Mouse (Mus musculus): ENCODE data around the gene Ccs. TPM values are rescaled to one million over a fixed set of nuclear protein-coding genes. Genes with fewer than 3 reads are reported as not detected.

Ccs gene
- polyA plus RNA-seq, 1 experiment from 2014 or later = 44.9 TPM

DNA sequence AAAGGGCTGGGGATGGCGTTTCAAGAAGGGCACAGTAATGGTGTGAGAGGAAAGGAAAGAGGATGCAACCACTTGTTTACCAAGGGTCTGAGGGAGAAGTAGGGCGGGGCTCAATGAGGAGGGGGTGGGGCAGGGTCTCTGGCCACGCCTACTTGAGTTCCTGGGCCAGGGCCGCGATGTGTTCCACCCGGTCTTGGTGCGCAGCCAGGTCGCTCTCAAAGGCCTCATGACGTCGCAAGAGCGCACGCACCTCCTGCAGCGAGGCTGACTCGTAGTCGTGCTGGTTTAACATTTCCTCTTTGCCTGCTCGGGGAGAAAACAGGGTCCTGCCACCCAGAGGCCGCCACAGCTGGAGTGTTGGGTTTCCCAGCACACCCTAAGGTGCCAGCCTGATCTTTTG lies 26.0 kb upstream of the Ccs start:
- peak; percentile 14 for DNase-seq (ENCODE audit: low spot score)

DNA sequence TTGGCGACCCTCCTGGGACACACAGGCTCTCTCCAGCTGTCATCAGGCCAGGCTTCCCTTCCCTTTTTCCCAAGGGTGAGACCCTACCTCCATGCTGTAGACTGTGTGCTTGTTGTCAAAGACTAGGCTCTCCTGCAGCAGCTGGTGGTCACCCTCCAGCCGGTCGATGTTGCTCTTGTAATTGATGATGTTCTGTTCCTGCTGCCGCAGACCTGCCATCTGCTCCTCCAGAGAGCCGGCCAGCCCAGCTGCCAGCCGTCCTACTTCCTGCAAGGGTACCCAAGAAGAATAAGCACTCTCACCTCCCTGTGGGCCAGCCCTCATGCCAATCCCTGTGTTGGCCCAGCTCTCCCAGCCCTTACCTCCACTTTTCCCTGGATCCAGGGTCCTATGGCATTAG lies 23.9 kb upstream of the Ccs start:
- DNase-seq (ENCODE audit: low spot score) (no peak), ATAC-seq (replicated peaks; ENCODE audit: insufficient number of reproducible peaks, low FRiP score, low TSS enrichment, low read depth) (no peak; the same call in 1 of the 2 replicates)

More for the DNA sequence above, 26.0 kb upstream of the Ccs start:
- Histone ChIP-seq H3K9ac (replicated peaks; ENCODE audit: low read length) (no peak overlapping the region), H3K36me3 (replicated peaks; ENCODE audit: control insufficient read depth, insufficient read depth, low read depth, low read length) (no peaks in the 10 kb centered on the region), H3K27me3 (ENCODE audit: control insufficient read depth, insufficient read depth, low read length) (no peaks in the 10 kb centered on the region; the same call in 1 of the 2 replicates), H3K27ac (replicated peaks; ENCODE audit: low read depth, low read length) (no peak overlapping the region), H3K9me3 (replicated peaks; ENCODE audit: control insufficient read depth, low read length) (no peaks in the 10 kb centered on the region), H3K4me2 (ENCODE audit: low read depth, low read length) (peak overlapping the region; percentile 3; the same call in 1 of the 2 replicates), H3K4me1 (ENCODE audit: control insufficient read depth, insufficient read depth, low read length) (no peaks in the 10 kb centered on the region), H3K4me3 (ENCODE audit: low read depth, low read length) (no peak overlapping the region)
- no peak for ATAC-seq (replicated peaks; ENCODE audit: insufficient number of reproducible peaks, low FRiP score, low TSS enrichment, low read depth)
- 7% methylated on average over 16 of the region's 17 CpGs for WGBS

DNA sequence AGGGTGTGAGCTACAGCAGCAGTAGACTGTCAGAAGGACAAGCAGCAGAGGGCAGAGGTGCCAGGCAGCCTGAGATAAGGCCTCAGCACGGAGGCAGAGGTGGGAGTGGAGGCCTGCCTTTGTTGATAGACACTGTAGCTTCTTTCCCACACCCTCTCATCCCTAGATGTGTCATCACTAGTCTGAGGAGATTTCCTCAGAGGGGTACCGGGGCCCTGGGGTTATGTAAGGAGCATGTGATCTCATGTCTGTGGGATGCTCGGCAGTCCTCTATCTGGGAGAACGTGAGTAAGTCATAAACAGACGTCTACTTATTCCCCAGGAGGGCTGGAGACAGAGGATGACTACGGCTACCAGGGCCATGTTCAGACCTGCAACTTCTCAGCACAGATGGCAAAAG lies 19.9 kb upstream of the Ccs start:
- Histone ChIP-seq H3K9me3 (replicated peaks; ENCODE audit: control insufficient read depth, low read length) (no peaks in the 10 kb centered on the region), H3K4me2 (ENCODE audit: low read depth, low read length) (no peak overlapping the region), H3K27me3 (ENCODE audit: control insufficient read depth, insufficient read depth, low read length) (no peaks in the 10 kb centered on the region), H3K27ac (replicated peaks; ENCODE audit: low read depth, low read length) (no peak overlapping the region), H3K4me3 (ENCODE audit: low read depth, low read length) (no peak overlapping the region), H3K4me1 (ENCODE audit: control insufficient read depth, insufficient read depth, low read length) (no peaks in the 10 kb centered on the region), H3K9ac (replicated peaks; ENCODE audit: low read length) (no peak overlapping the region), H3K36me3 (replicated peaks; ENCODE audit: control insufficient read depth, insufficient read depth, low read depth, low read length) (no peaks in the 10 kb centered on the region)
- no peak for DNase-seq (ENCODE audit: low spot score)
- 80% methylated on average over 6 of the region's 6 CpGs for WGBS
- no peak for ATAC-seq (replicated peaks; ENCODE audit: insufficient number of reproducible peaks, low FRiP score, low TSS enrichment, low read depth)

More for the DNA sequence above, 23.9 kb upstream of the Ccs start:
- Histone ChIP-seq H3K4me1 (ENCODE audit: control insufficient read depth, insufficient read depth, low read length) (no peaks in the 10 kb centered on the region), H3K27me3 (ENCODE audit: control insufficient read depth, insufficient read depth, low read length) (no peaks in the 10 kb centered on the region; the same call in 1 of the 2 replicates), H3K4me2 (ENCODE audit: low read depth, low read length) (no peak overlapping the region), H3K36me3 (replicated peaks; ENCODE audit: control insufficient read depth, insufficient read depth, low read depth, low read length) (no peaks in the 10 kb centered on the region), H3K4me3 (ENCODE audit: low read depth, low read length) (no peak overlapping the region), H3K9ac (replicated peaks; ENCODE audit: low read length) (no peak overlapping the region), H3K9me3 (replicated peaks; ENCODE audit: control insufficient read depth, low read length) (no peaks in the 10 kb centered on the region), H3K27ac (replicated peaks; ENCODE audit: low read depth, low read length) (no peak overlapping the region)
- 84% methylated on average over 6 of the region's 6 CpGs for WGBS

DNA sequence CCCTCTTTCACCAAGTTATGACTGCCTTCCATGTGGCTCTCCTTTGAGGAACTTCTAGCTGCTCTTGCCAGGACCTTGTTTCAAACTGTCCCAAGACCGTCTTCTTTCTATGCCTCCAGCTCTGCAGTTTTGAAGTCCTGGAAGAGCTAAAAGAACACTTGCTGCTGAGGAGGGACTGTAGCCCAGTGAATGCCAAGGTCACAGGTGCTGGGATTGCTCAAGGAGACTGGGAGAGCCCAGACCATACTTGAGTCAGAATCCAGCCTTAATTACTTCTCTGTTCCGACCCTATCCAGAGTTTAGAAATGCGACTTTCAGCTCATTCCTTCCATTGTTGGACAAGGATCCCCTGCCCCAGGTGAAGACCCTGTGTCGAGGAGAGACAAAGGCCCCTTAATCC lies 16.8 kb upstream of the Ccs start:
- WGBS = 66% methylated on average over 4 of the region's 4 CpGs
- no peak overlapping the region; the same call in 1 of the 2 replicates for H3K4me2 ChIP-seq (ENCODE audit: low read depth, low read length)
- no peak overlapping the region for H3K27ac ChIP-seq (replicated peaks; ENCODE audit: low read depth, low read length)
- no peaks in the 10 kb centered on the region for H3K36me3 ChIP-seq (replicated peaks; ENCODE audit: control insufficient read depth, insufficient read depth, low read depth, low read length)
- no peaks in the 10 kb centered on the region for H3K4me1 ChIP-seq (ENCODE audit: control insufficient read depth, insufficient read depth, low read length)
- H3K9me3 ChIP-seq (replicated peaks; ENCODE audit: control insufficient read depth, low read length) = no peaks in the 10 kb centered on the region
- H3K4me3 ChIP-seq (ENCODE audit: low read depth, low read length) = no peak overlapping the region
- ATAC-seq (replicated peaks; ENCODE audit: insufficient number of reproducible peaks, low FRiP score, low TSS enrichment, low read depth) (no peak), DNase-seq (ENCODE audit: low spot score) (no peak)
- no peaks in the 10 kb centered on the region for H3K27me3 ChIP-seq (ENCODE audit: control insufficient read depth, insufficient read depth, low read length)
- H3K9ac ChIP-seq (replicated peaks; ENCODE audit: low read length) = no peak overlapping the region

DNA sequence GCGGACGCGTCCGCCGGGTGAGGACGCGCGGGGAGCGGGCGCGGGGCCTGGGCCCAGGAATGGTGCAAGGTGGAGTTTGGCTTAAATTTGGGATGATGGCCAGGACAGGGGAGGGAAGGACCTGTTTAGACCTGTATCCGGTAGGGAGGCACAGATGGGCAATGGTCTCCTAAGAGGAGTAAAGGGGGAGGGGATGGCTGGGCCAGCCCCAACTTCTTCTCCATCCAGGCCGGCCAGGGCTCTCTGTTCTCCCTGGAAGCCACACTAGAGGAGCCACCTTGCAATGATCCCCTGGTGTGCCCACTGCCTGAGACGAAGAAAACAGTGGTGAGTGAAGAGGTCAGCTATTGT lies 16.3 kb upstream of the Ccs start:
- ATAC-seq (replicated peaks; ENCODE audit: insufficient number of reproducible peaks, low FRiP score, low TSS enrichment, low read depth) = peak; percentile 55; the same call in 1 of the 2 replicates
- no peak overlapping the region for H3K27ac ChIP-seq (replicated peaks; ENCODE audit: low read depth, low read length)
- H3K9ac ChIP-seq (replicated peaks; ENCODE audit: low read length) = peak overlapping the region; percentile 59
- WGBS = 3% methylated on average over 14 of the region's 14 CpGs
- DNase-seq (ENCODE audit: low spot score) = no peak
- peak overlapping the region; percentile 53 for H3K4me3 ChIP-seq (ENCODE audit: low read depth, low read length)
- H3K27me3 ChIP-seq (ENCODE audit: control insufficient read depth, insufficient read depth, low read length) = no peaks in the 10 kb centered on the region
- H3K4me1 ChIP-seq (ENCODE audit: control insufficient read depth, insufficient read depth, low read length) = no peaks in the 10 kb centered on the region
- peak overlapping the region; percentile 89 for H3K4me2 ChIP-seq (ENCODE audit: low read depth, low read length)
- H3K36me3 ChIP-seq (replicated peaks; ENCODE audit: control insufficient read depth, insufficient read depth, low read depth, low read length) = no peaks in the 10 kb centered on the region
- no peaks in the 10 kb centered on the region for H3K9me3 ChIP-seq (replicated peaks; ENCODE audit: control insufficient read depth, low read length)

DNA sequence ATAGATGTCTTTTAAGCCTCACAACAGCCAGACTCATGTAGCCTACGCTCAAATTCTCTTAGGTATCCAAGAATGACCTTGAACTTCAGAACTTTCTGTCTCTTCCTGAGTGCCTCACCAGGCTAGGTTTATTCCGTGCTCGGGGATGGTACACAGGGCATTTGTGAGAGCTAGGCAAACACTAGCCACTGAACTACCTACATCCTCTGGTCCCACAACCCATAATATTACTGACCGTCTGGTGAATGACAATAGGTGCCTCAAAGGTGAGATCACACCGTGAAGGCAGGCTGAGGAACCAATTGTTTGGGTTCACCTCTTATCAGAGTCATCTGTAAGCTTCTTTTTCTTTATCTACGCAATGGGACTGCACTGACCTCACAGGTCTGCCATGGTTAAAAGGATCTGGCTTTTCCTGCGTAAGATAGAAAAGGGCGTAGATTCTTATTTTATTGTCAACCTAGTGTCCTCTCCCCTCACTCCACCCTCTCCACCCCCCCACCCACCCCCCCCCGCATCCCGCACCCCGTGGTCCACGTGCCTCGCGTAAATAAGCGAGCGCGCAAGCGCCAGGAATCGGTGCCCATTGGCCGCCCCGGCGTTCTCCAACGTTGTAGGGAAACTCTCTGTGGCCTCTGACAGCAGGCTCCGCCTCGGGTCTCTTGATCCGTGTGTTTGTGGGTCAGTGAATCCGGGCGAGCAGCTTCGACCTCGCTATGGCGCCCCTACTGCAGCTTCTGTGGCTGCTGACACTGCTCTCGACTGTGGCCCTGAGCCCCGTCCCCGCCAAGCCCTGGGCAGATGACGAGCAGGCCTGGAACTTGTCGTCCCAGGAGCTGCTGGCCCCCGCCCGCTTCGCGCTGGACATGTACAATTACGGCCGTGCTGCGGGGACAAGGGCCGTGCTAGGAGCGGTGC lies 15.7 kb upstream of the Ccs start, which contains the start of gene Ctsf:
TSS of gene Ctsf (plus strand) at position 579 of the 918 bp plus-strand sequence.
- Histone ChIP-seq H3K36me3 (replicated peaks; ENCODE audit: control insufficient read depth, insufficient read depth, low read depth, low read length) (no peaks in the 10 kb centered on the region), H3K4me3 (ENCODE audit: low read depth, low read length) (peak within 1 kb of the TSS; percentile 53), H3K9me3 (replicated peaks; ENCODE audit: control insufficient read depth, low read length) (no peaks in the 10 kb centered on the region), H3K4me1 (ENCODE audit: control insufficient read depth, insufficient read depth, low read length) (no peaks in the 10 kb centered on the region), H3K27me3 (ENCODE audit: control insufficient read depth, insufficient read depth, low read length) (no peaks in the 10 kb centered on the region), H3K9ac (replicated peaks; ENCODE audit: low read length) (peak within 1 kb of the TSS; percentile 59), H3K4me2 (ENCODE audit: low read depth, low read length) (peak within 1 kb of the TSS; percentile 89), H3K27ac (replicated peaks; ENCODE audit: low read depth, low read length) (no peak within 1 kb of the TSS)
- 4% methylated on average over 45 of the region's 45 CpGs for WGBS
- ATAC-seq (replicated peaks; ENCODE audit: insufficient number of reproducible peaks, low FRiP score, low TSS enrichment, low read depth) (peak; percentile 82), DNase-seq (ENCODE audit: low spot score) (peak; percentile 86)

DNA sequence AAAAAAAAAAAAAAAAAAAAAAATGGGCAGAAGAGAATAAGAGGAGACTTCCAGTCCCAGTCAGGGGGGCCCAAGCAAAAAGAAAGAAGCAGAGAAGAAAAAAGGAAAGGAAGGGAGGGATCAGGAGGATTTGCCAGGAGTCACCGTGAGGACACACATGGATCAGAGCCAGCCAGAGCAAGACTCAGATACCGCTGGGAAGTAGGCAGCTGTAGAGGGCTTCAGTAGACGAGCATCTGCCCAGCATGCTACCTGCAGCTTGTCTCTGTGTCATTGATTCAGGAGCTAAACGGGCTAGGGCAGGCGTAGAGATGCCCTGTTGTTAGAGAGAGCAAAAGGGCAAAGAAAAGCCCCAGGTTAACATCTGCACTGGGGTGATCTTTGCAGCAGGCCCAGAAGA lies 11.1 kb upstream of the Ccs start:
- Histone ChIP-seq H3K27me3 (ENCODE audit: control insufficient read depth, insufficient read depth, low read length) (no peaks in the 10 kb centered on the region; the same call in 1 of the 2 replicates), H3K4me3 (ENCODE audit: low read depth, low read length) (no peak overlapping the region), H3K4me2 (ENCODE audit: low read depth, low read length) (no peak overlapping the region), H3K27ac (replicated peaks; ENCODE audit: low read depth, low read length) (no peak overlapping the region), H3K36me3 (replicated peaks; ENCODE audit: control insufficient read depth, insufficient read depth, low read depth, low read length) (no peaks in the 10 kb centered on the region), H3K9ac (replicated peaks; ENCODE audit: low read length) (no peak overlapping the region), H3K4me1 (ENCODE audit: control insufficient read depth, insufficient read depth, low read length) (no peaks in the 10 kb centered on the region), H3K9me3 (replicated peaks; ENCODE audit: control insufficient read depth, low read length) (no peaks in the 10 kb centered on the region)
- no peak for DNase-seq (ENCODE audit: low spot score)
- ATAC-seq (replicated peaks; ENCODE audit: insufficient number of reproducible peaks, low FRiP score, low TSS enrichment, low read depth) = no peak
- WGBS = 49% methylated on average over 5 of the region's 5 CpGs

DNA sequence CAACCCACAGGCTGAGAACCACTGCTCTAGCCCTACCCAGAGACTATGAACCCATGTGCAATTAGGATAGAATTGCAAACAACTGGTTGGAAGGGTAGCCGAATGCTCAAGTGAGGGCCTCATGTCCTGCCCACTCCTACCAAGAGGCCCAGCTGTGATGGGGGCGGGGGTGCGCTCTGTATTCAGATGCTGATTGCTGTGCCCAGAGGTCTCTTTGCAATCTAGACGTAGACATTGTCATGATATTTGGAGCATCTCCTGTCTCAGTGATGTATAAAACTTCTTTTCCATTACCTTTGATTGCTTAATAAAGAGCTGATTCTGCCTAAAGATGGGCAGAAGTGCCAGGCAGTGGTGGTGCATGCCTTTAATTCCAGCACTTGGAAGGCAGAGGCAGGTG lies 10.7 kb upstream of the Ccs start:
- Histone ChIP-seq H3K4me1 (ENCODE audit: control insufficient read depth, insufficient read depth, low read length) (no peaks in the 10 kb centered on the region), H3K9ac (replicated peaks; ENCODE audit: low read length) (no peak overlapping the region), H3K27me3 (ENCODE audit: control insufficient read depth, insufficient read depth, low read length) (no peaks in the 10 kb centered on the region; the same call in 1 of the 2 replicates), H3K4me2 (ENCODE audit: low read depth, low read length) (no peak overlapping the region), H3K36me3 (replicated peaks; ENCODE audit: control insufficient read depth, insufficient read depth, low read depth, low read length) (no peaks in the 10 kb centered on the region), H3K9me3 (replicated peaks; ENCODE audit: control insufficient read depth, low read length) (no peaks in the 10 kb centered on the region), H3K4me3 (ENCODE audit: low read depth, low read length) (no peak overlapping the region), H3K27ac (replicated peaks; ENCODE audit: low read depth, low read length) (no peak overlapping the region)
- DNase-seq (ENCODE audit: low spot score) = no peak
- 50% methylated on average over 4 of the region's 4 CpGs for WGBS
- ATAC-seq (replicated peaks; ENCODE audit: insufficient number of reproducible peaks, low FRiP score, low TSS enrichment, low read depth) = no peak

Measured in embryonic facial prominence, embryonic 11.5 days (tissue).